Mouse (Mus musculus) intestine, embryonic 16.5 days (tissue): ENCODE results near the gene Kat14. TPM values are rescaled to one million over a fixed set of nuclear protein-coding genes. Genes with fewer than 3 reads are reported as not detected.

Source experiments
- polyA plus RNA-seq: library from polyadenylated mRNA; unstranded; fragments of >200 nt; fragmentation: Nextera tagmentation; extraction: Ambion mirVana; gene quantifications from 2 replicates; pipeline ENCODE4 v1.2.1, GENCODE M21; 2015

The Kat14 gene
- polyA plus RNA-seq, 1 experiment from 2014 or later: 45.5 TPM

Other genes starting within 250 kb of the Kat14 start
- gene Mgme1, start 98.3 kb upstream of the Kat14 start, polyA plus RNA-seq: 22.8 and 23.9 TPM in 2 replicates
- 147 and 149 TPM in 2 replicates for gene Snx5, start 98.1 kb upstream of the Kat14 start, polyA plus RNA-seq
- gene Ovol2, start 36.8 kb upstream of the Kat14 start, polyA plus RNA-seq: 1.2 TPM in 2 replicates
- 1.3 and 4.2 TPM in 2 replicates for gene Pet117, start within 50 bp of the Kat14 start, polyA plus RNA-seq
- gene Dzank1, start 158.4 kb downstream of the Kat14 start, polyA plus RNA-seq: 0.42 and 0.49 TPM in 2 replicates
- 15.2 and 16.7 TPM in 2 replicates for gene Polr3f, start 158.7 kb downstream of the Kat14 start, polyA plus RNA-seq
- 40.0 and 42.7 TPM in 2 replicates for gene Rbbp9, start 181.9 kb downstream of the Kat14 start, polyA plus RNA-seq
- 98.3 and 104 TPM in 2 replicates for gene Sec23b, start 187.2 kb downstream of the Kat14 start, polyA plus RNA-seq
- 35.0 and 36.2 TPM in 2 replicates for gene Smim26, start 225.1 kb downstream of the Kat14 start, polyA plus RNA-seq
- gene Dtd1, start 230.9 kb downstream of the Kat14 start, polyA plus RNA-seq: 46.7 and 50.0 TPM in 2 replicates